Mouse (Mus musculus): Measurements from ENCODE around the gene Alx3.

Gene Alx3

DNA sequence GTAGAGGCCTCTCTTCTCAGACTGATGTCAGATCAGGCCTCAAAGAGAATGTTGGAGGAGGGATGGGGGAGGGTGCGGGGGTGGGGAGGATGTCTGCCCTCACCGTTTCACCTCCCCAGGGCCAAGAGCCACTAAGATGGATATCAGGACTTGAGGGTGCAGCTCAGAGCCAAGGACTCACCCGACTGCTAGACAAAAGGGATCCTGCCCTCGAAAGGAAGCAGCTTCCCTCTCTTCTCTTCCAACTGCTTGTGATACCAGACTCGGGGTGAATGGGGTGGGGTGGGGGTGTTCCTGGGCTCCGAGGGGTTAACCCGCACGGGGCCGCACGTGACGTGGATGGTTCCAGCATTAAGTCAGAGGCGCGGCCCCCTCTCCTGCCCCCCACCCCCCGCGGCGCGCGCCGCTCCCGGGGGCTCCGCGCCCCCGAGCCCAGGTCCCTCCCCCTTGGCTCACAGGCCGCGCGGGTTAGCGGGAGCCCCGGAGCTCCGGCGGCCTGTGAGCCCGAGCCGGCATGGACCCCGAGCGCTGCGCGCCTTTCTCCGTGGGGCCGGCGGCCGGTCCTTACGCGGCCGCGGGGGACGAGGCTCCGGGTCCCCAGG is at the start of gene Alx3:
Alx3 (plus strand) TSS at position 370 of the 602 bp plus-strand sequence.
- DNase-seq (ENCODE audit: low read depth, low spot score), result no peak

DNA sequence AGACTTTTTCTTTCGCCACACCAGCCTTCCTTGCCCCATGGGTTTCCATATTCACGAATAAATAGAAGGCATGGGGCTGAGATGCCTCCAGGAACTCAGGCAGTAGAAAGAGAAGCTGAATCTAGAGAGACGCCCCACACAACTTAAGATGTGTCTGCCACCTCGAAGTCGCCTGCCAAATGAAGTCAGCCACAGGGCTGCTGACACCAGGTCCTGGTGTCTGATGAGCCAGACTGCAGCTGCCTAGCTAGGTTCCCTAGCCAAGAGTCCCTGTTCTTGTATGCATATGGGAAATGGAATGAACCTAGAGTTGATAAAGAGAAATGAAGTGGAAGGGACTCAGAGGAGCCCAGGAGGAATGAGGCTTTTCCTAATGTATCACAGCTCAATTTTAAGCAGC is 49.6 kb upstream of the Alx3 start:
- DNase-seq (ENCODE audit: low read depth, low spot score), result no peak

DNA sequence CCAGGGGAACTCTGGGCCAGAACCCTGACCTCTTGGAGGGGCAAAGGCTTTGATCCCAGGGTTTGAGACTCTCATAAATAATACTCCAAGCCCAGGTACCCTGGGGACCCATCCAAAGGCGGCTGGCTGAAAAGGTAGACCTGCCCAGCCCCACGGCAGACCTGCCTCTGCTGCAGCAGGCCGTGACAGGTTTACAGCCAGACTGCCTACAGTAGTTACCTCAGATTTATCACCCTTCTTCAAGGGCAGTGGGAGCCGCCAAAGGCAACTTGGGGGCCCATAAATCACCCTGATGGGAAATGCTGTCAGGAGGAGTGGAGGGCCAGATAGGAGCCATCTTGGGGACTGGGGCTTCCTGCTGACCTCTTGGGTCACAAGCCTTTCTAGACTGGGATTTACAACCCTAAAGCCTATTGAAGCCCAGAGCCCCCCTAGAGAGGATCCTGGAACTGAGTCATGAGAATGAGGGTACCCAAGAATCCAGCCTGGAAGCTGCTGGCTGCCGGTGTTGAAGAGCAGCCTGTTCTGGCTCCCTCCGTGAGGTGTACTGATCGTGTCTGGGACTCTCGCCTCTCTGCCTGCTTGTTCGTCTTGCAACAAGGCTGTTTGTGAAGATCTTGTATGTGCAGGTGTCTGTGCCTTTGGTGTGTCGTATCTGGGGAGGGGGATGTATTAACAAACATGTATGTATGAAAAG is 49.0 kb upstream of the Alx3 start:
- no peak for DNase-seq (ENCODE audit: low read depth, low spot score)

DNA sequence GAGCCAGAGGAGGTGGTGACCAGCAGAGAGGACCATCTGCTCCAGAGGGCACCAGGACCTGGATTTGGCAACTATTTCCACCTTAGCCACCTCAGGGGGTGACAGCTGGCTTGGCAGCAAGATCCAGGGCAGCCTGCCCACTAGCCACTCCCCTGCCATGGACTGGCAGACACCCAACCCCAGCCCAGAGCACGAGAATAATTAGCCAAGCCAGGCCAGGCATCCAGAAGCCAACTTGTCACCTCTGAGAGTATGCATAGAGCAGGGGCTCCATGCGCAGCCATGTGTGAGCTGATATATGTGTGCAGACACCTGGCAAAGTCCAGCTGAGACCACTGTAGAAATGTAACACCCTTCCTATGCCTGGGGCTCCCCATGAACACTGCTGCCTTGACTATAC is 47.9 kb upstream of the Alx3 start:
- DNase-seq (ENCODE audit: low read depth, low spot score), result no peak

DNA sequence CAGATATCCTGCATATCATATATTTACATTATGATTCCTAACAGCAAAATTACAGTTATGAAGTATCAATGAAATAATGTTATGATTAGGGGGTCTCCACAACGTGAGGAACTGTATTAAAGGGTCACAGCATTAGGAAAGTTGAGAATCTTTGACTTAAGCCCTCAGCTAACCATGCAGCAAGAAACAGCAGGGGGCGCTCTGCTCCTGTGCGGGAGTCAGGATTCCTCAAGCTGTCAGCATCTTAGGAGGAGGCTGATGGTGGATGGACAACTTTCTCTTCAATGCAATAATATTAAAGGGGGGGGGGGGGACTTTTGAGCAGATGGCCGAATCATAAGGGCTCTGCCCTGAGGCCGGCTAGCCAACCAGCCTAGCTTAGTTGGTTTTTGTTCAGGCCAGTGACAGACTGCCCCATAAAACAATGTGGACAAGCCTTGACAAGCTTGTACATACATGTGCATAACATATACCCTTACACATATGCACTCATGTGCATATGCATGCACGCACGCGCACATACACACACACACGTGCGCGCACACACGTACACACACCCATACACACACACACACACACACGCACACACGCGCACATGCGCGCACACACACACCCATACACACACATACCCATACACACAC is 44.3 kb upstream of the Alx3 start:
- DNase-seq (ENCODE audit: low read depth, low spot score), result peak; percentile 64

DNA sequence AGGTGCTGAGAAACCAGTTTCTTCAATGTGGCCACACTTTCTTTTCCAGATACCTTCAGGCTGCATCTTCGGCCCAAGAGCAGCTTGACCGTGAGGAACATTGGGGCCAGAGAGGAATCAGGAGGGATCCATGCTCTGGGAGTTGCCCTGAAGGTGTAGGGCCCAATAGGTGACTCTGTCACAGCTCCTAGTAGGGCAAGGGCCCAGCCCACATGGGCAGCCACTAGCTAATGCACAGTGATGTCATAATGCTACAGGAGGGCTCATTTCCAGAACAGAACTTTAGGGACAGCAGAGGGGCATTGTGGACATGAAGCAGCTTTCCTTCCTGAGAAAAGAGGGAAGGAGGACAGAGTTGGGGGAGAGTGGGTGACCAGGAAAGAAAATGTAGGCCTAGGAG is 40.0 kb upstream of the Alx3 start, which contains the start of gene Ubl4b:
Ubl4b (minus strand) TSS at position 232 of the 400 bp plus-strand sequence.
- DNase-seq (ENCODE audit: low read depth, low spot score), result no peak

DNA sequence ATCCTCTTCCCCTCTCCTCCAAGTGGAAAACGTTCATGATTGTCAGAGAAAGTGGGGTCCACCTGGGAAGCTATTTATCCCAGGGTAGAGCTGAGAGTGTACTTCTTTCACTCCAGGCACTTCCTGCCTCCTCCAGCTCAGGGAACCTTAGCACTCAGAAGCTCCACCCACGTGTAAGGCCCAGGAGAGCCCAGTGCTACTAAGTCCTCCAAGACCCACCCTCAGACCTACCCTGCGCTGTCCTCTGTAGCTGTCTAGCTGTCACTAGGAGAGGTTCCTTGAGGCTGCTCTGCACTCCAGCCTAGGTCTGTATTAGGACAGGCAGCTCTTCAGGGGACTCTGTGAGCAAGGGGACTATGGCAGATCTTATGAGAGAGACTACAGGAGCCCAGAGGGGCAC is 36.1 kb upstream of the Alx3 start:
- DNase-seq (ENCODE audit: low read depth, low spot score), result no peak

DNA sequence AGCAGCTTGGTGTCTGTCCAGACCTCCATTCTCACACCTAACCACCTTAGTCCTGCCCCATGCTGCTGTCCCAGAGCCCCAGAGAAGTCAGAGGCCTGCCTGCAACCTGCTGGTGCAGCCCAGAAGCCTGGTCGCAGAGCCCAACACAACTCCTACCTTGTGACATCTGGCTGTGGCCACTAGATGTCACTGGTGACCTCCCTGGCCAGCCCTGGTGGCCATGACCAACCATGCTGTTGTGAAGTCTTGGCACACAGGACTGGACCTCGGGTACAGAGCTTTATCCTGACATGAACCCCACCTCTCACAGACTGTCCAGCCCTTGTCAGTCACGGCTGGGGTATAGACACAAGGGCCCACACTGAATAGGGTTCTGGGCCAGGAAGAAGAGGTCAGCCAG is 35.6 kb upstream of the Alx3 start:
- peak; percentile 57 for DNase-seq (ENCODE audit: low read depth, low spot score)

DNA sequence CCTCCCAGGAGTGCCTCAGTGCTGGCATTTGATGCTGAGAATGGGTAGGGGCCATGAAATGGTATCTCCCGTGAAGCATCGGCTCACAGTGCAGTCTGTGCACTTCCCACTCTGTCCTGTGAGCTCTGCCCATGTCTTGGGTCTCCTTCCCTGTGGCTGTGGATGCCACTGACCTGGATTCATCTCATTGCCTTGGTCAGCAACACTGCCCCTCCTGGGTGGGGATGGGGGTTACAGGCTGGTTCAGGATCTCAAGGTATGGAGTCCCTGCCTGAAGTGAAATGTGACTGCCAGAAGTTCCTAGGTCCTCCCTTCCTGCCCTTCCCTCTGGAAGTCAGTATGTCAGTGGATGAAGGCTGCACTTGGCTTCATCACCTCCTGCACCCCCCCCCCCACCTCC is 32.7 kb upstream of the Alx3 start:
- no peak for DNase-seq (ENCODE audit: low read depth, low spot score)

DNA sequence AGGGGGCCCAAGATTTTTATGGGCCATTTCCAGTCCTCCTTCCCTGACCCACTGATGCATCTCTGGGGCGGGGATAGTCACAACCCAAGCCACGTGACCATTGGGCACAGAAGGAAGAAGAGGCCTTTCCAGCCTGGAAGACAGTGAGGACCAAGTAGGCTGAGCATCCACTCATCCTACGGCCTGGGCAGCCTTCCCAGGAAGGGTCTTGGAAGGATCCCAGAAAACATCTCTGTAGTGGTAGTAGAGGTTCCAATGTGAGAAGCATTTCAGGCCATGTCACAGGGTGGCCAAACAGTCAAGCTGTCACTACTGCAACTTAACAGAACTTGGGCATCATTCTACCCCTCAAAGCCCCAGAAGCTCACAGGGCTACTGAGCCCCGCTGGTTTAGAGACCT is 32.2 kb upstream of the Alx3 start:
- DNase-seq (ENCODE audit: low read depth, low spot score), result no peak

DNA sequence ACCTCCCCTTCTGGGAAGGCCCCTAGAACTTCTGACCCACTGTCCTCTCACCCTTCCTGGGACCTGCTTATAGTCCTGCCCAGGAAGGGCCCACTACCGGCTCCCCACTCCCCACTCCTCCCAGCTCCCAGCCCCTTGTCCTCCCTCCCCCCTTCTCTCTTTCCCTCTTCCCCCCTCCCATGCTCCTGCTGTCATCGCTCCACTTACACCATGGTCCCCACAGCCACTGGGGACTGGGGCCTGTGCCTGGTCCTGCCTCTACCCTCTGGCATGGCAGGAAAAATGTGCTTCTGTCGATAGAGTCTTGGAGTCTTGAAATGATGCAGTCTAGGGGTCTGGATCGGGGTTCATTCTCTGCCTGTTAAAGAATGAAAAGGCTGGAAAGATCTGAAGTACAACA is 31.0 kb upstream of the Alx3 start:
- DNase-seq (ENCODE audit: low read depth, low spot score), result no peak

DNA sequence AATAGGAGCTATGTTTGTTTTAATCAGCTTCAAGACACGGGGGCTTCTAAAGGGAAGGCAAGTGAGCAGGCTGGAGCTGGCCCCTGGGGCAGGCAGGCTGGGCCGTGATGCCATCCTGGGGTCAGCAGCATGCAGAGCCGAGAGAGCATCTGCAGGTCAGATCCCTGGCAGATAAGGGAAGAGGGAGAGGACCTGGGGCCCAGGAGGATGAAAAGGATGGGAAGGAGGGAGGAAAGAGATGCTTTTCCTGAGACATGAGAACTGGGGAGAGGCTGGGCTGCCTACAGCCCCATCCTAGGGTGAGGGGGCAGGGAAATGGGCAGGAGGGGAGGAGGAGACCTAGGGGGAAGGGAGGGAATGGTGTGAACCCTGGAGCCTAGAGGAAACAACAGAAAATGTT is 29.5 kb upstream of the Alx3 start:
- no peak for DNase-seq (ENCODE audit: low read depth, low spot score)

DNA sequence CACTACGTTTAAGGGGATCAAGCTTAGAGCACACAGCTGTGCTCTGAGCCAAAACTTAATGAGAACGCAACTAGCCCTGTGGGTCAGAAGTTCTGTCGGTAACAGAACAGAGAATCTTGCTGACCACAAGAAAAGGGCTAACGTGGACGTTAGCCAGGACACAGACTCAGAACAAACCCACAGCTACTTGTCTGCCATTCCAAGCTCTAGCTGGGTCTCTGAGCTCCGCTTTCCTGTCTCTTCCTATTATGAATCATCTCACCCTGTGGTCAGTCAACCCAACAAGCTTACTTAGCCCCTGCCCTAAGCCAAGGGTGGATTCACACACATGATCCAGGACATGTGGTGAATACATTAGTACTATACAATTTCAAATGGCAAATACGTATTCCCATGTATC is 27.1 kb upstream of the Alx3 start:
- no peak for DNase-seq (ENCODE audit: low read depth, low spot score)

DNA sequence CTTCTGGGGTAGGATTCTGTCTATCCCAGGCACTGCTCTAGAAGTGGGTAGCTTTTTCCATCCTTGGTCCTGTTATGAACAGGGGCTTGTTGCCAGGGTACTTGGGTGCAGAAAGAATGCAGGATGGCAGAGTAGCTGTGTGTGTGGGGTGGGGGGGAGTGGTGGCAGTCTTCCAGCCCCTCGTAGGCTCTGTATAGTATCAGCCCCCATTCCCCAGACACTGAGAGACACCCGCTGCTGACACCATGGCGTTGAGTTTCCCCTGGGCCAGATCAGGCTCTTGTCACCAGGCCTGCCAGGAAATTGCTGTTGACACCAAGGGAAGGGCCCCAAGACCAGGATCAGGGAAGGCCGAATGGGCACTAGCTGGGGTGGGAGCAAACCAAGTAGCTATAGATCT is 26.1 kb upstream of the Alx3 start:
- no peak for DNase-seq (ENCODE audit: low read depth, low spot score)

DNA sequence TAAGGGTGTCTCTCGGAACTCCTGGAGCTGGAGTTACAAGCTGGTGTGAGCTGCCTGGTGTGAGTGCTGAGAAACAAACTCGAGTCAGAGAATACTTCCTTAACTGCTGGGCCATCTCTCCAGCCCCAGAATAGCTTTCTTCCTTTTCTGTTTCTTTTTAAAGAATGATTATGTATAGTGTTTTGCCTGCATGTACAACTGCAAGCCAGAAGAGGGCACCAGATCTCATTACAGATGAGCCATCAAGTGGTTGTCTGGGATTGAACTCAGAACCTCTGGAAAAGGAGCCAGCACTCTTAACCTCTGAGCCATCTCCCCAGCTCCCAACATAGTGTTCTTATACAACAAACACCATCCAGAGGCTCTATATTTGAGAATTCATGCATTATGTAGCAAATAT is 23.6 kb upstream of the Alx3 start:
- DNase-seq (ENCODE audit: low read depth, low spot score), result peak; percentile 28

DNA sequence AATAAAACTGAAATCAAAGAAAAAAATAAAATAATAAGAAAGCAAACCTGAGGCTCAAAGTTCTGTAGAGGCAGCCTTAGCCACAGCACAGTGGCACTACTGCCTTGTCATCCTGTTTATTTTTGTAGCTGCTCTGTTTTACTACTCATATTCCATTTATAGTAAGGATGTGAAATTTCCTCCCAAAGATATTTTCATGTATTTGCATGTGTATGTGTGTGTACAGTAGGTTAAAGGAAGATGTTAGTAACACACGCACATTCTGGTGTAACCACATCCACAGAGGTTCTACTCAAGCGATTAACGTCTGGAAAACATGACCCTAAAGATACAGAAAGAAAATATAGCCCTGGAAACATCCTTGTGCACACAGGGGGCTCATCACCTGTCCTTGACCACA is 18.0 kb upstream of the Alx3 start:
- DNase-seq (ENCODE audit: low read depth, low spot score), result no peak

DNA sequence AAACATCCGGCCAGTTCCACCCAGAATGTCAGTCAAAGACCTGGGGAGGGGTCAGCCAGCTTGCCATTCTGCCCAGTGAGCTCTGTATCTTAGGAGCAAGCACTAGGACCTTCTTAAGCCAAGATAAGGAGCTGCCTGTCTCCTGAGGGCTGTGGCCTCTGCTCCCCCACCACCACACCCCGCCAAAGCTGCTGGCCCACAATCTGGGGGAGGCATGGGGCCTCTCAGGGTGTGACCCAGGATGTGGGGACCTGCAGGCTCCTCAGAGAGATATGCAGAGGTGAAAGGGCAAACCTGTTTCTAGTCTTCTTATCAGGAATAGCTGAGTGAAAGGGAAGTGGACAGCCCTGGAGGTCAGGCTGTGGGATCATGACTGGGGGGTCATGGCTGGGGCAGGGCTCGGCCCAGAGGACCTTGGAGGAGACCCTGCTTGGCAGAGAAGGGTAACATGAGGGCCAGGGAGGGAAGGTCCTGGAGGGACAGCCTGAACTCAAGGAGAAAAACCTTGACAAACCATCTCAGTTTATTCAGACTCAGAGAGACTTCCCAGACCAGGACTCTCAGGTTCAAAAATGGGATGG is 16.9 kb upstream of the Alx3 start:
- no peak for DNase-seq (ENCODE audit: low read depth, low spot score)

DNA sequence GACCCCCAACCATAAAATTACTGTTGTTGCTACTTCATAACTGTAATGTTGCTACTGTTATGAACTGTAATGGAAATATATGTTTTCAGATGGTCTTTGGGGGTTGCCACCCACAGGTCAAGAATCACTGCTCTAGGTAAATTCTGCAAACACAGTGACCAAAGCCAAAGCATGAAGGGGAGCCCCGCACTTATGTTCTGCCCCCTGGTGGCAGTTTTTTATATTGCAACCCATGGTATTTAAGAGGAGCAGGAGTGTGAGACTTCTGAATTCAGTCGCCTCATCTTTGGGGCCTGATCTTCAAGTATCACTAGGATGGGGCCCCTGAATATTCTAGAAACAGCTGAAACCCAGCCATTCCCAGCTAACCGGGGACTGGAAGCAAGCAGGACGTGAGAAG is 15.4 kb upstream of the Alx3 start:
- peak; percentile 59 for DNase-seq (ENCODE audit: low read depth, low spot score)

DNA sequence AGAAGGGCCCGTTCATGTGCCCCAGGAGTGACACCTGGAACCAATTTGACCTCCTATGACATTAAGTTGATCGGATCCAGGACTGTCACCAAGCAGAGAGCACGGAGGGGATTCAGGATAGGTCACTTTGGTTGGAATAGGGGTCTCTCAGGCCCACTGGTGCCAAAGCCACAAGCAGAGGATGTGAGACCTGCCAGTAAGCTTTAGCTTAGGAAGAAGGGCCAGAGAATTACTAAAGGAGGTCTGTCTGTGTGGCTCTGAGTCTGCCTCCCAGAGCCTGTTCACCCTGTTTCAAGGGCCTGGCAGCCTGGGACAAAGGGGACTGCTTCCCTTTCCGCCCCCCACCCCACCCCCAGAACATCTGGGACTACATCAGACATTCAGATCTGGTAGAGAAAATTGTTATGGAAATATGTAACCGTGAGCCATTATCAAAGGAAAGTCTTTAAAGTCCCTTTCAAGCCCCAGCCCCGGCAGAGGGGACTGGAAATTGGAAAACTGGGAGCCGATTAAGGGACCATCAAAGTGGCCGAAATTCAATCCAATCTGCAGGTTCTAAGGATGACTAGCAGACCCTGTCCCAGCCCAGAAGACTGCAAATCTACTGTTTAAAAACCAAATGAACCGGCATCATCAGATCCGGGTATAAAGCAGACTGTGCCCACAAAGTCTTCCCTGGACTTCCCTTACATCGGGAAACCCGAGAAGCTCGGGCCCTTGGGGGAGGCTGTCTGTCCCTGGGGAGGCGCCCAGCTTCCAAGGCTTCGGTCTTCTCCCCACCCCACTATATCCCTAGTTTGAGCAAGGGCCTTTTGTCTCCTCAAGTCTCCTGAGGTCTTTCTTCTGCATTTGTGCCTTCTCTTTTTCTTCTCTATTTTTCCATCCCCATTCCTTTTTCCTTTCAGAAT is 13.5 kb upstream of the Alx3 start:
- DNase-seq (ENCODE audit: low read depth, low spot score), result no peak

DNA sequence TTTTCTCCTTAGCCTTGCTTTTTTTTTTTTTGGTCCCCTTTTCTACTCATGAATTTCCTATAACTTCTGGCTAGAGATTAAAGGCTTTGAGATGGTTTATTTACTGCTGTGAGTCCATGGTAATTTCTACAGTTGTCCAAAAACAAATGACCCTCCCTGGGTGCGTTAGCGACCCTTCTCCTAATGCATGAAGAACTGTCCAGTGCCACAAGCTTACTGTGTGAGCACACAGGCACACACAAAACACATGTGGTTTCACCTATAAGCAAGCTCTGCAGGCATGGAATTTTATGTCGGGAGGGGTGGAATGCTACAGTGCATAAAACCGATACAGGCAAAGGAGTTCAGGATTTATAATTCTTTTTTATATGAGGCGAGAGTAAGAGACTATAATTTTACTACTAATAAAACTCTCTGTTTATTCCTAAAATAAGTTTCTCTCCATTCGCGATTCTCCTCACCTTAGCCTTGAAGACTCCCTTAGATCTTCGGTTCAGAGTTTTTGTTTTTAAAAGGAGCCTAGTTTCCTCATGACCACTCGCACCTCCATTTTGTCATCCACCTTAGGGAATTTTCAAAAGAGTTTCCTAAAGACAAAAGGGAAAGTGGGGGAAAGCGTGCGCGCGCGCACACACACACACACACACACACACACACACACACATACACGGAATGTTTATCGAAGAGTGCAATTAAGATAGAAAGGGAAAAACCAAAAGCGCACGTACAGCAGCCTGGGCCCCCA is 12.5 kb upstream of the Alx3 start:
- no peak for DNase-seq (ENCODE audit: low read depth, low spot score)
